Mouse (Mus musculus) CH12.LX (cell line): ENCODE data around the gene Tmem255a. TPM values are rescaled to one million over a fixed set of nuclear protein-coding genes. Genes with fewer than 3 reads are reported as not detected.

Source experiments
- DNase-seq: peaks from one replicate; pipeline ENCODE4 v3.0.0-alpha.2; 2013; ENCODE audit errors: extremely low read depth
- H3K27ac ChIP-seq: 2 replicates; pipeline ENCODE4 v1.5.1; 2012; ENCODE audit warnings: low read depth, mild to moderate bottlenecking, control low read depth, moderate library complexity; ENCODE audit not compliant: insufficient read depth
- H3K27me3 ChIP-seq: replicated peaks from 2 replicates; pipeline ENCODE3; 2012; ENCODE audit warnings: inconsistent platforms
- H3K36me3 ChIP-seq, 2 experiments: replicated peaks in 1 of 2; 2 replicates each; pipeline versions ENCODE3 to v1.6.1; 2012; ENCODE audit warnings: inconsistent platforms in 1 of 2, low read length in 1 of 2, mild to moderate bottlenecking in 1 of 2, mixed read lengths in 1 of 2, moderate library complexity in 1 of 2; ENCODE audit not compliant: control insufficient read depth in 1 of 2, insufficient read depth in 1 of 2
- H3K4me1 ChIP-seq, 2 experiments: 2 replicates each; pipeline ENCODE4 v1.6.1; 2012; ENCODE audit warnings: inconsistent platforms in 1 of 2, moderate library complexity in 1 of 2; ENCODE audit not compliant: insufficient read depth in 2 of 2, control insufficient read depth in 1 of 2
- H3K4me2 ChIP-seq: 2 replicates; pipeline ENCODE4 v1.6.1; 2012; ENCODE audit warnings: low read depth, mild to moderate bottlenecking, control low read depth; ENCODE audit not compliant: poor library complexity, insufficient read depth, severe bottlenecking
- H3K4me3 ChIP-seq, 3 experiments: fragments of 150-350 bp in 1 of 3; sonication (generic) in 1 of 3; replicated peaks in 1 of 3; 2 replicates each; pipeline versions ENCODE3 to v1.5.1; 2011 to 2012; ENCODE audit warnings: low read depth in 2 of 3, low read length in 2 of 3, mild to moderate bottlenecking in 2 of 3, moderate library complexity in 2 of 3, control low read depth in 1 of 3, improper control_type of control experiment in 1 of 3, inconsistent platforms in 1 of 3, mixed read lengths in 1 of 3; ENCODE audit not compliant: poor library complexity in 1 of 3
- H3K79me2 ChIP-seq: replicated peaks from 2 replicates; pipeline ENCODE4 v1.6.1; 2012; ENCODE audit warnings: mild to moderate bottlenecking, moderate library complexity; ENCODE audit not compliant: control insufficient read depth, poor library complexity, insufficient read depth, severe bottlenecking; ENCODE audit errors: extremely low read depth
- H3K9ac ChIP-seq: 2 replicates; pipeline ENCODE4 v1.6.1; 2012; ENCODE audit warnings: low read depth, mild to moderate bottlenecking, control low read depth, moderate library complexity; ENCODE audit not compliant: insufficient read depth
- H3K9me3 ChIP-seq: replicated peaks from 2 replicates; pipeline ENCODE3; 2012; ENCODE audit warnings: low read length, inconsistent platforms, mixed read lengths
- CTCF ChIP-seq, 2 experiments: IDR thresholded peaks in 1 of 2; conservative IDR thresholded peaks in 1 of 2; 2 replicates each; pipeline ENCODE4 v1.5.1; 2011 to 2012; ENCODE audit warnings: low read depth in 2 of 2, low read length in 2 of 2, improper control_type of control experiment in 1 of 2, inconsistent platforms in 1 of 2, mild to moderate bottlenecking in 1 of 2, moderate library complexity in 1 of 2
- ETS1 ChIP-seq: conservative IDR thresholded peaks from 2 replicates; pipeline ENCODE4 v1.6.1; 2012; ENCODE audit warnings: low read depth, mild to moderate bottlenecking, inconsistent platforms, low read length, improper control_type of control experiment, moderate library complexity
- IRF4 ChIP-seq: IDR thresholded peaks from 2 replicates; pipeline ENCODE4 v1.6.1; 2014; ENCODE audit warnings: low read depth, mild to moderate bottlenecking, inconsistent platforms, low read length, improper control_type of control experiment
- JUN ChIP-seq: IDR thresholded peaks from 2 replicates; pipeline ENCODE4 v1.6.1; 2011; ENCODE audit warnings: low read depth, mild to moderate bottlenecking, low read length, improper control_type of control experiment, moderate library complexity; ENCODE audit not compliant: insufficient read depth
- JUND ChIP-seq: conservative IDR thresholded peaks from 2 replicates; pipeline ENCODE4 v1.6.1; 2011; ENCODE audit warnings: low read depth, low read length, improper control_type of control experiment
- MEF2A ChIP-seq: IDR thresholded peaks from 2 replicates; pipeline ENCODE4 v1.6.1; 2014; ENCODE audit warnings: low read depth, mild to moderate bottlenecking, inconsistent platforms, low read length, improper control_type of control experiment, borderline replicate concordance
- MYC ChIP-seq: IDR thresholded peaks from 2 replicates; pipeline ENCODE4 v1.6.1; 2011; ENCODE audit warnings: low read depth, mild to moderate bottlenecking, improper control_type of control experiment, low read length
- NELFE ChIP-seq: IDR thresholded peaks from 2 replicates; pipeline ENCODE4 v1.6.1; 2011; ENCODE audit warnings: low read depth, low read length, improper control_type of control experiment
- RAD21 ChIP-seq: IDR thresholded peaks from 2 replicates; pipeline ENCODE4 v1.6.1; 2011; ENCODE audit warnings: low read depth, mild to moderate bottlenecking, low read length, improper control_type of control experiment, moderate library complexity
- RCOR1 ChIP-seq: conservative IDR thresholded peaks from 2 replicates; pipeline ENCODE4 v1.6.1; 2012; ENCODE audit warnings: low read depth, mild to moderate bottlenecking, inconsistent platforms, low read length, improper control_type of control experiment
- SIN3A ChIP-seq: IDR thresholded peaks from 2 replicates; pipeline ENCODE4 v1.6.1; 2012; ENCODE audit warnings: low read length, improper control_type of control experiment, inconsistent platforms
- SMC3 ChIP-seq: IDR thresholded peaks from 2 replicates; pipeline ENCODE4 v1.6.1; 2011; ENCODE audit warnings: low read depth, low read length, improper control_type of control experiment
- UBTF ChIP-seq: IDR thresholded peaks from 2 replicates; pipeline ENCODE4 v1.6.1; 2012; ENCODE audit warnings: low read depth, mild to moderate bottlenecking, inconsistent platforms, low read length, improper control_type of control experiment, moderate library complexity
- USF2 ChIP-seq: conservative IDR thresholded peaks from 2 replicates; pipeline ENCODE4 v1.6.1; 2011; ENCODE audit warnings: low read depth, low read length, improper control_type of control experiment
- ZKSCAN1 ChIP-seq: IDR thresholded peaks from 2 replicates; pipeline ENCODE4 v1.6.1; 2012; ENCODE audit warnings: low read depth, inconsistent platforms, low read length, improper control_type of control experiment, borderline replicate concordance
- ZMIZ1 ChIP-seq: IDR thresholded peaks from 2 replicates; pipeline ENCODE4 v1.6.1; 2012; ENCODE audit warnings: low read depth, mild to moderate bottlenecking, inconsistent platforms, low read length, improper control_type of control experiment
- dilution Hi-C: fragments of 300-500 bp; cut with MboI; formaldehyde crosslinking; loops from 2 replicates; pipeline ENCODE4 v1.14.3; 2020; ENCODE audit warnings: low sequenced_read_pairs; ENCODE audit not compliant: extremely low pct_unique_long_range_greater_than_20kb, extremely low pct_ligation_motif_present
- in situ Hi-C: fragments of 300-500 bp; cut with MboI; formaldehyde crosslinking; loops from 3 replicates; pipeline ENCODE4 v1.14.3; 2019; ENCODE audit warnings: low sequenced_read_pairs, low pct_ligation_motif_present, low pct_unique_long_range_greater_than_20kb, mixed read lengths
- polyA plus RNA-seq: library from polyadenylated mRNA; unstranded; fragments of >175 nt; gene quantifications from 2 replicates; pipeline ENCODE4 v1.2.1, GENCODE M21; 2012; ENCODE audit warnings: low read depth; ENCODE audit not compliant: insufficient read length
- total RNA-seq, 2 experiments: library from RNA; depleted of rRNA; stranded (reverse); fragments of 300-350 nt in 1 of 2; fragments of >200 nt in 1 of 2; gene quantifications; 2 replicates each; pipeline ENCODE4 v1.2.3; 2012 to 2014

The Tmem255a gene
- total and polyA plus RNA-seq, 3 experiments: 0.30 to 1.4 (median 0.68) TPM

GRCm38 (mm10) chrX:38247108-38247507, 5.1 kb downstream of the Tmem255a start:
- Histone ChIP-seq H3K36me3 (no peaks in the 10 kb centered on the region), H3K4me1 (peaks cover 0 to 18% of the 10 kb centered on the region in 2 experiments; a peak in 2 of 4 replicates)
- DNase-seq: peak; percentile 56
- no peak for TF ChIP-seq ETS1
- peak; percentile 35 for TF ChIP-seq IRF4
- TF ChIP-seq JUN: peak; percentile 70
- TF ChIP-seq MEF2A: no peak; the same call in 1 of the 2 replicates
- TF ChIP-seq JUND: peak; percentile 53; the same call in 1 of the 2 replicates
- TF ChIP-seq, all 38 proteins: peak for 3
- Histone ChIP-seq H3K4me3 (no peak overlapping the region), H3K4me2 (peak overlapping the region; percentile 42; the same call in 1 of the 2 replicates), H3K9ac (0 out of 2 replicates have a peak overlapping the region, but pooled peaks have one; percentile 51), H3K9me3 (no peaks in the 10 kb centered on the region), H3K27me3 (no peaks in the 10 kb centered on the region), H3K79me2 (no peaks in the 10 kb centered on the region), H3K27ac (peak overlapping the region; percentile 94)
- in situ Hi-C loops (loop anchor here (25.0 kb wide), 1 partner anchor 90 kb away; no protein-coding TSS in a partner anchor), dilution Hi-C loops (no loop called here)

- no peaks in the 10 kb centered on the region for H3K79me2 ChIP-seq
- in situ Hi-C loops (loop anchor here (10.0 to 25.0 kb wide), 3 partner anchors 53 to 197 kb away; partner anchors contain the start of gene Zbtb33), dilution Hi-C loops (no loop called here)
- H3K27ac ChIP-seq: no peak overlapping the region
- DNase-seq: peak; percentile 51
- TF ChIP-seq ZMIZ1 (no peak), RCOR1 (no peak), MYC (0 out of 2 replicates have a peak, but pooled peaks have one; percentile 16), USF2 (no peak), ZKSCAN1 (no peak), NELFE (no peak), UBTF (no peak), SIN3A (no peak), RAD21 (peak; percentile 65), SMC3 (peak; percentile 60), CTCF (conservative IDR thresholded peaks at IDR 0.05 in 1 of 2, IDR thresholded peaks at IDR 0.05 in 1 of 2; ENCODE audit: low read depth in 2 of 2, low read length in 2 of 2) (peak; percentile 74 to 77)
- peaks cover 3 to 19% of the 10 kb centered on the region in 2 experiments; a peak in 3 of 4 replicates for H3K4me1 ChIP-seq
- no peaks in the 10 kb centered on the region for H3K27me3 ChIP-seq
- H3K4me2 ChIP-seq: no peak overlapping the region
- H3K9ac ChIP-seq: no peak overlapping the region
- H3K9me3 ChIP-seq: no peaks in the 10 kb centered on the region
- no peaks in the 10 kb centered on the region for H3K36me3 ChIP-seq
- no peak overlapping the region for H3K4me3 ChIP-seq
These were observed 14.5 kb downstream of the Tmem255a start for GRCm38 (mm10) chrX:38237731-38238130.
